Mouse (Mus musculus) heart, embryonic 16.5 days (tissue): Measurements from ENCODE around the gene Ifi203. TPM values are rescaled to one million over a fixed set of nuclear protein-coding genes. Genes with fewer than 3 reads are reported as not detected.
A peak's percentile ranks its signal among the peaks of the same experiment; 100 is the strongest.
"Not testable (repeated sequence)": the region's sequence is repeated elsewhere in the genome, so short reads cannot be mapped to it uniquely, and the experiment has no call there.

ENCODE experiments used
- ATAC-seq: fragments of 200-750 bp; cut with Nextera tagmentation; replicated peaks from 2 replicates; pipeline ENCODE4 v1.8.0; 2017; ENCODE audit warnings: moderate number of reproducible peaks; ENCODE audit not compliant: insufficient read depth, low FRiP score; ENCODE audit errors: extremely low read depth
- H3K27ac ChIP-seq: fragments of 300-500 bp; sonication (generic); 2 replicates; pipeline ENCODE4 v1.5.1; 2014; ENCODE audit warnings: mild to moderate bottlenecking, low read length, control low read depth, moderate library complexity
- H3K27me3 ChIP-seq: fragments of 300-500 bp; sonication (generic); 2 replicates; pipeline ENCODE4 v1.6.1; 2014; ENCODE audit warnings: low read length, mixed read lengths; ENCODE audit not compliant: control insufficient read depth, insufficient read depth
- H3K36me3 ChIP-seq: fragments of 300-500 bp; sonication (generic); 2 replicates; pipeline ENCODE4 v1.6.1; 2014; ENCODE audit not compliant: control insufficient read depth, insufficient read depth
- H3K4me1 ChIP-seq: fragments of 300-500 bp; sonication (generic); 2 replicates; pipeline ENCODE4 v1.6.1; 2014; ENCODE audit warnings: low read length, mixed read lengths; ENCODE audit not compliant: control insufficient read depth, insufficient read depth
- H3K4me2 ChIP-seq: fragments of 300-500 bp; sonication (generic); 2 replicates; pipeline ENCODE4 v1.6.1; 2014; ENCODE audit warnings: low read depth, mild to moderate bottlenecking, control low read depth, low read length
- H3K4me3 ChIP-seq: fragments of 300-500 bp; sonication (generic); 2 replicates; pipeline ENCODE4 v1.5.1; 2014; ENCODE audit warnings: mild to moderate bottlenecking, control low read depth, low read length
- H3K9ac ChIP-seq: fragments of 300-500 bp; sonication (generic); 2 replicates; pipeline ENCODE4 v1.6.1; 2014; ENCODE audit warnings: low read length, control low read depth
- H3K9me3 ChIP-seq: fragments of 300-500 bp; sonication (generic); replicated peaks from 2 replicates; pipeline ENCODE4 v1.6.1; 2016; ENCODE audit warnings: low read length; ENCODE audit not compliant: control insufficient read depth
- WGBS: fragments of 180-500 bp; shearing (Covaris S2); extraction: QIAGEN DNeasy Blood & Tissue Kit; methylation state at CpG from one replicate; pipeline ENCODE4 v1.1.7; 2014; 5-methylcytosine and 5-hydroxymethylcytosine counted together
- polyA plus RNA-seq: library from polyadenylated mRNA; unstranded; fragments of >200 nt; fragmentation: Nextera tagmentation; extraction: Ambion mirVana; gene quantifications from 2 replicates; pipeline ENCODE4 v1.2.1, GENCODE M21; 2015

Gene Ifi203
- polyA plus RNA-seq, 1 experiment from 2014 or later = 4.0 TPM

DNA sequence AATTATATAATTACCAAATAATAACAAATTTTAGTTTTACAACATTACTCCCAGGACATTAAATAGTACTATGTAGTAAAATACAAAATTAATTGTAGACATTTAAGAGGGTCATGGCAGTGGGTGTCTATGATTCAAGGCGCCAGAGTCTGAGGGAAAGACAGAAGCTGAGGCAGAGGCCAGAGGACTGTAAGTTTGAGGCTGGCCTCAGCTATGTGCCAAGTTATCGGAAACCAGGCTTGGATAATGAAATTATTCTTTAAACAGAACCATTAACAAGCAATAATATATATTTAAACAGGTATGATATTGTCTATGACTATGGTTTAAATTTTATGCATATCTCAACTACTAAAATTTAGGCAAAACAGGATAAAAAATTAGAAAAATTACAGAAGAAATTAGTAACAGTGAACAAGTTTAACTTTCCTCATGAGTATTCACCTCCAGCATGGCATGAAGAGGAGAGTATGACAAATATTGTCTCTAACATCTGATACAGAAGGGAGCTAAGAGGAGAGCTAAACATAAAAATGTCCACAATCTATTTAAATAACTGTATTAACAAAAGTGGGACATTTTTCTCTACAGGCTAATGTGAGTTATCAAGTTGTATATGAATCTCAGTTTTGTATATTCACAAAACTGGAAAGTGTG, 30.5 kb downstream of the Ifi203 start:
- WGBS = 86% methylated on average over 2 of the region's 2 CpGs
- H3K4me3 ChIP-seq = no peak overlapping the region
- H3K4me2 ChIP-seq = no peak overlapping the region
- H3K27ac ChIP-seq = no peak overlapping the region
- no peak for ATAC-seq
- H3K9me3 ChIP-seq = no peaks in the 10 kb centered on the region
- H3K27me3 ChIP-seq = no peaks in the 10 kb centered on the region
- no peaks in the 10 kb centered on the region for H3K4me1 ChIP-seq
- H3K36me3 ChIP-seq = no peaks in the 10 kb centered on the region
- H3K9ac ChIP-seq = no peak overlapping the region

DNA sequence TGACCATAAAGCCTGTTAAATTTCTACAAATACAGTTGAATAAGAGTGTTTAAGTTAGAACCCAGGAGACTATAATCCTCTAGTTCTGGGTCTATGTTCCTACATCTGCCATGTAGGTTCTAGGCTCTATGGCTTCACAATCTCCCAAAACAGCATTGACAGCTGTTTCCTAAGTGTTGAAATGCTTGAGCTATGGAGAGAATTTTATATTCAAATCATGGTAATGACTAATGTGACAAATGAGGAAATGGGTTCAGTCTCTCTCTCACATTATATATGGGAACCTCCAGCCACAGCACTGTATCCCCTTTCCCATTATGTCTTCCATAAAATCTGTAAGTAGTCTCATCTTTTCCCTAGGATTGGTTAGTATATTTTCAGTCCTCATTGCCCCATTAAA, 34.1 kb downstream of the Ifi203 start:
- H3K4me1 ChIP-seq, H3K4me3 ChIP-seq, H3K36me3 ChIP-seq, ATAC-seq, H3K27ac ChIP-seq, H3K27me3 ChIP-seq, H3K9me3 ChIP-seq, H3K9ac ChIP-seq, H3K4me2 ChIP-seq: not testable (repeated sequence)

DNA sequence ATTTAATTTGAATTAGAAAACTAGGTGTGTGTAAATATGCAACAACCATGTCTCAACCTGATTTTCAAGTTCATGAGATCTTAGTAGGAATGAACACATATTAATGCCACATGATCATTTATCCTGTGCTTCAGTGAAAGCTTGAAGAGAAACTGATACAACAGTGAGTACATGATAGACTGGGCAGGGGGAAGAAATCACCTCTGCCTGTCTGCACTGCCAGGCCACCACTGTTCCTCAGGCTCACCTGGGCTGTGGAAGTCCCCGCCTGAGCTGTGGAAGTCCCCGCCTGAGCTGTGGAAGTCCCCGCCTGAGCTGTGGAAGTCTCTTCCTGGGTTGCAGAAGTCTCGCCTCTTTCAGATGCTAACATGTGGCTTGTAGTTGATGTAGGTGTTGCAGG, 36.6 kb downstream of the Ifi203 start:
- H3K4me2 ChIP-seq, H3K9ac ChIP-seq, H3K4me3 ChIP-seq, H3K27ac ChIP-seq, H3K4me1 ChIP-seq, ATAC-seq, H3K27me3 ChIP-seq, H3K36me3 ChIP-seq, H3K9me3 ChIP-seq: not testable (repeated sequence)
- 80% methylated on average over 3 of the region's 4 CpGs for whole genome bisulfite sequencing

DNA sequence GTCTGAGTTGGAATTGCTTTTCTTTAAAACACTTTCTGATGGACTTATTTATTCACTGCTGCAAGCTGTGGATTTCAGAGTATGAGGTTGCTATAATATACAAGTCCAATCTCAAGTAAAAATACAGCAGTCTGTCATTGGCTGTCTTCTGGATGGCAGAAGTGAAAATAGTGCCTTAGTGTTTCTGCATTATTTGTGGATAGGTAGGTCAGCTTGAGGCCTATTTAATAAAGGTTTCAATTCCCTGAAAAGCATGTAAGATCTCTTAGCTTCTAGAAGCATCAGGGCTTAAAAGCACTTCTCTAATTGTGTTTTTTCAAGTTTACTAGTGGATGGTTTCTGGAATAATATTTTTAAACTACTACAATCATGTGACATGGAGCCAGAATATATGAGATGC, 52.7 kb downstream of the Ifi203 start:
- H3K9me3 ChIP-seq, H3K36me3 ChIP-seq, H3K4me3 ChIP-seq, H3K27ac ChIP-seq, H3K4me1 ChIP-seq, H3K9ac ChIP-seq, ATAC-seq, H3K27me3 ChIP-seq, H3K4me2 ChIP-seq: not testable (repeated sequence)

DNA sequence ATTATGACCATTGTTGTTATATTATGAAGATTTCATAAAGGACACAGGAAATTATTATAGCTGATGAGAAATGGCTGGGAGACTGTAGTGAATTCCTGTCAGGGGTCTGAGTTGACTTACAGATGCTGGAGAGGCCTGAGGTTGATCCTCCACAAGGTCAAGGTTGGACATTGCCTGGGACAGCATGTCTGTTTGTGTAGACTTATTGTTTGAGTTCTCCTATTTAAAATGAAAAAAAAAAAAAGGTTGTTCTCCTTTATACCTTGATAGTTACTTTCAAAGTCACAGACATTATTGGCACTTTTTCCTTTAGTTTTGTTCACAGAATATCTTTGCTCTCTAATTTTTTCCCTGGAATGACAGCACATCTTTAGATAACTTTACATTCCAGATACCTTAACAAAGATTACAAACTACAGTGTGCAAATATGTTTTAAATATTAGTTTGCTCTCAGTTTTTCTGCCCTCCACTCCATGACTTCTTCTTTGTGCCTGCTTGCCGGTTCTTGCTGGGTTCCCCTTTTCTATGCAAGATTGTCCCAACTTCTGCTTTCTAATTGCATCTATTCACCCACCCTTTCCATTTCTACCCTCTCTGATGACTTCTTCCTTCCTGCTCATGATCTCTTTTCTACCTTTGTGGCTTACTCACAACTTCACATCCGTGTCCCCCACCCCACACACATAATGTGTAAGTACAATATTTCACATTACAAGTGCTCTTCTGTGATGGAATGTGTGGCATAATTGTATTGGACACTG, 55.3 kb downstream of the Ifi203 start:
- ATAC-seq, H3K9ac ChIP-seq, H3K27me3 ChIP-seq, H3K9me3 ChIP-seq, H3K27ac ChIP-seq, H3K4me2 ChIP-seq, H3K4me3 ChIP-seq, H3K4me1 ChIP-seq, H3K36me3 ChIP-seq: not testable (repeated sequence)
- 63% methylated on average over 1 of the region's 2 CpGs for WGBS

DNA sequence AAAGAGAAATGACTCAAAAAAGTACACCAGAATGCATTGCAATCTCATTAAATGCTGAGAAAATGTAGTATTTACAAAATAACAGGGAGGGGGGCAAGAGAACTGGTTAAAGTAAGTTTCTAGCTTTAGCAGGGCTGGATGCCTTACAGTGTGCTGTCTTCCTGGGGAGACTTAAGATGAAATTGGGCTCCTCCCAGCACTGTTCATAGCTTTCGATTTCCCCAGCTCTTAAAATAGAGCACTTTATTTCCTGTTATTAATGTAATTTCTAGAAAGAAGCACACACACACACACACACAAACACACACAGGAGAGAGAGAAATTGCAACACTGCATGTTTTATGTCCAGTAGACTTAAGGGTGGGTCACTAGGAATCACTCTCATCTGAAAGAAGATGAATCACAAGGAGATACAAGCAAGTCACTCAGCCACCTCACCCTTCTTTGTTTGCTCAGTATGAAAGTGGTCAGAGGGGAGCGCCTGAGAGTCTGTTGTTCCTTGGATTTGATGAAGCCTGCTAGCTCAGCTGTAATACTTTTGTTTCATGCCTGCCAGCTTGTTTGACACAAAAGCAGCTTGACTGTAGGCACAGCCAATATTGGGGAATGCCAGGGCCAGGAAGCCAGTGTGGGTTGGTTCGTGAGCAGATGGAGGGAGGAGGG, 62.3 kb downstream of the Ifi203 start:
- WGBS = 57% methylated on average over 3 of the region's 3 CpGs
- H3K4me1 ChIP-seq, H3K36me3 ChIP-seq, H3K4me3 ChIP-seq, H3K4me2 ChIP-seq, H3K9ac ChIP-seq, H3K27me3 ChIP-seq, H3K9me3 ChIP-seq, H3K27ac ChIP-seq: not testable (repeated sequence)
- 0 out of 2 replicates have a peak, but pooled peaks have one; percentile 41 for ATAC-seq

DNA sequence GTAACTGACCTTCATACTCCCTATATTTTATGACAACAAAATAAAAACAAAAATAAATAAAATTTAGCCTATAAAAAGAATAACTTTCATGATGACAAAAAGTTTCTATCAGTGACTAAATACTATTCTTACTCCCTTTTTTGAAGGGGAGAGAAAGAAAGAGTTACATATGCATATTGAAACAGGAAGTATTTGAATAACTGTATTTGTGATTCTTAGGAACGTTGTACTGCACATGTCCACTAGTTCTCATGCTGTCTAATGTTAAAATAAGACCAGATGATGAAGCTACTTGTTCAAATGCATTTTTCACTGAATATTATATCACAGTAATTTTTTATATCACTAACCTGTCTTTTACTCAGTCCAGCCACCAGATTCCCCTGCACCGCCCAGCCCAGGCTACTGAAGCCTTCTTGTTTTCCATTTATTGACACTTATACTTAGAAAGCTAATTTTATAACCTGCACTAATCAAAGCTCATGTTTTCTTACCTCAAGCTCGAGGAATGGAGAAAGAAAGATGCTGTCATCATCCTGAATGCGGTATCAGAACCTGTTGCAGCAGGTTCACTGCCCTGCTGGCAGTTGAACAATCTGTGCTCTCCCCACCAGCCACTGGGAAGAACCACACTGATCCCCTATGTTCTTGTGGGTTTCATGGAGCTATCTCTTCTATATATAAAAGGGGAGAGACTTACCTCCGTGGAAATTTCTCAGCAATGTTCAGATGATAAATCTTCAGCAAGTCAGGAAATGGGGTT, 63.1 kb downstream of the Ifi203 start:
- H3K36me3 ChIP-seq, H3K4me2 ChIP-seq, H3K4me1 ChIP-seq, ATAC-seq, H3K9me3 ChIP-seq, H3K27me3 ChIP-seq, H3K9ac ChIP-seq, H3K27ac ChIP-seq: not testable (repeated sequence)
- WGBS = 58% methylated on average over 5 of the region's 5 CpGs
- 0 out of 2 replicates have a peak overlapping the region, but pooled peaks have one; percentile 26 for H3K4me3 ChIP-seq

DNA sequence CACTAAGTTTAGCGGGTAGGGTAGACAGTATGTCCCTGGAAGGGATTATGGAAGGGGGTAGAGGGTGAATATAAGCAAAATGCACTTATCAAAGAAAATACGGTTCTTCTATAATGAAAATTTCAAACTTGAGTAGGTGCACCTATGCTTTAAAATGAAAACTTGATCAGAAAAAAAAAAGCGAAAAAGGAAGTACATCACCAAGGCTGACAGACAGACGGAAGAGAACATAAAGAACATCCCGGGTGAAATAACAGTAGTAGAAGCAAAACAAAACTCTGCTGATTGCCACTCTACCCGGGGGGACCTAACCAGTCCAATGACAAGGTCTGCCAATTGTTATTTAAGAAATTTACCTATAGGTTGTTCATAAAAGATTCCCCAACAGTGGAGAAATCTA, 64.2 kb downstream of the Ifi203 start:
- H3K4me1 ChIP-seq, H3K4me3 ChIP-seq, H3K9ac ChIP-seq, H3K27me3 ChIP-seq, ATAC-seq, H3K9me3 ChIP-seq, H3K4me2 ChIP-seq, H3K27ac ChIP-seq, H3K36me3 ChIP-seq: not testable (repeated sequence)
- 82% methylated on average over 6 of the region's 6 CpGs for WGBS

DNA sequence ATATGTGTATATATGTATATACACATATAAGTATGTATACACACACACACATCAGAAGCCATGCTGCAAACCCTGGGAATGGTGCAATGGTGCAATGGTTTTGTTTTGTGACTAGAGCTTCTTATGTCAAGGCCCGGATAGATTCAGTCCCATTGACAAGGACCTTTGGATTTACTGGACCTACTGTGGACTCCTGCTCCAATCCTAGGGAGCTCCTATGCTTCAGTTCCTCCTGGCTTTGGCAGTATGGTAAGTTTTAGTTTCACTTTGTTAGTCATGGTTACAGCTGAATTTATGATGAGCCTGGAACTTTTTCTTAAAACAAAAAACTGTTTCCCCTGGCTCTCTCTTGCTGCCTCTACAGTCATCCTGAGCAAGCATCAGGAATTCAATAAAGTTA, 65.3 kb downstream of the Ifi203 start:
- 74% methylated on average over 1 of the region's 1 CpGs for WGBS
- H3K27me3 ChIP-seq, H3K4me1 ChIP-seq, H3K36me3 ChIP-seq, H3K4me2 ChIP-seq, H3K27ac ChIP-seq, H3K4me3 ChIP-seq, H3K9me3 ChIP-seq, ATAC-seq, H3K9ac ChIP-seq: not testable (repeated sequence)
